Mouse (Mus musculus): ENCODE measurements around the gene Ddb2. TPM values are rescaled to one million over a fixed set of nuclear protein-coding genes. Genes with fewer than 3 reads are reported as not detected.

Ddb2 gene
- total and polyA plus RNA-seq, 2 experiments from 2014 or later: 4.7 to 6.0 TPM

- no peaks in the 10 kb centered on the region for H3K9me3 ChIP-seq (replicated peaks; ENCODE audit: control insufficient read depth, low read length)
- WGBS: 40% methylated on average over 6 of the region's 6 CpGs
- H3K27me3 ChIP-seq (ENCODE audit: control insufficient read depth, insufficient read depth, low read length): no peaks in the 10 kb centered on the region
- H3K4me3 ChIP-seq (ENCODE audit: low read depth, low read length): no peak overlapping the region
- H3K9ac ChIP-seq (replicated peaks; ENCODE audit: low read depth, low read length): no peak overlapping the region
- peaks cover 17% of the 10 kb centered on the region; the same call in 1 of the 2 replicates for H3K36me3 ChIP-seq (replicated peaks; ENCODE audit: control insufficient read depth, insufficient read depth, low read length)
- ATAC-seq (ENCODE audit: insufficient read depth, low read depth): no peak
- no peaks in the 10 kb centered on the region for H3K4me1 ChIP-seq (ENCODE audit: control insufficient read depth, insufficient read depth)
- TF ChIP-seq CTCF (IDR thresholded peaks at IDR 0.05; ENCODE audit: low read depth) (no peak), EP300 (IDR thresholded peaks at IDR 0.05; ENCODE audit: low read depth) (no peak)
- DNase-seq (ENCODE audit: low spot score): no peak
- H3K27ac ChIP-seq (ENCODE audit: low read depth): no peak overlapping the region
- H3K4me2 ChIP-seq (ENCODE audit: low read depth, low read length): no peak overlapping the region
Measured at GRCm38 (mm10) chr2:91176234-91176633, 60.5 kb downstream of the Ddb2 start.

- 41% methylated on average over 4 of the region's 4 CpGs for WGBS
- ATAC-seq (ENCODE audit: insufficient read depth, low read depth): no peak
Measured at GRCm38 (mm10) chr2:91175490-91175889, 61.3 kb downstream of the Ddb2 start.

GRCm38 (mm10) chr2:91169587-91170322, 67.0 kb downstream of the Ddb2 start:
- no peak for TF ChIP-seq EP300 (IDR thresholded peaks at IDR 0.05; ENCODE audit: low read depth)
- no peak for TF ChIP-seq CTCF (IDR thresholded peaks at IDR 0.05; ENCODE audit: low read depth)
- Histone ChIP-seq H3K4me1 (ENCODE audit: control insufficient read depth, insufficient read depth) (no peaks in the 10 kb centered on the region), H3K36me3 (replicated peaks; ENCODE audit: control insufficient read depth, insufficient read depth, low read length) (peaks cover 8% of the 10 kb centered on the region; the same call in 1 of the 2 replicates), H3K27me3 (ENCODE audit: control insufficient read depth, insufficient read depth, low read length) (no peaks in the 10 kb centered on the region), H3K27ac (ENCODE audit: low read depth) (no peak overlapping the region), H3K4me2 (ENCODE audit: low read depth, low read length) (no peak overlapping the region), H3K9me3 (replicated peaks; ENCODE audit: control insufficient read depth, low read length) (no peaks in the 10 kb centered on the region), H3K4me3 (ENCODE audit: low read depth, low read length) (no peak overlapping the region), H3K9ac (replicated peaks; ENCODE audit: low read depth, low read length) (no peak overlapping the region)
- 67% methylated on average over 25 of the region's 25 CpGs for WGBS
- DNase-seq (ENCODE audit: low spot score) (no peak), ATAC-seq (ENCODE audit: insufficient read depth, low read depth) (no peak)

More at GRCm38 (mm10) chr2:91175490-91175889, 61.3 kb downstream of the Ddb2 start:
- no peak overlapping the region for H3K4me3 ChIP-seq (ENCODE audit: low read depth, low read length)
- no peaks in the 10 kb centered on the region for H3K9me3 ChIP-seq (replicated peaks; ENCODE audit: control insufficient read depth, low read length)
- H3K27me3 ChIP-seq (ENCODE audit: control insufficient read depth, insufficient read depth, low read length): no peaks in the 10 kb centered on the region
- H3K36me3 ChIP-seq (replicated peaks; ENCODE audit: control insufficient read depth, insufficient read depth, low read length): peaks cover 17% of the 10 kb centered on the region; the same call in 1 of the 2 replicates
- TF ChIP-seq CTCF (IDR thresholded peaks at IDR 0.05; ENCODE audit: low read depth) (no peak), EP300 (IDR thresholded peaks at IDR 0.05; ENCODE audit: low read depth) (no peak)
- no peak overlapping the region for H3K9ac ChIP-seq (replicated peaks; ENCODE audit: low read depth, low read length)
- H3K4me1 ChIP-seq (ENCODE audit: control insufficient read depth, insufficient read depth): no peaks in the 10 kb centered on the region
- H3K27ac ChIP-seq (ENCODE audit: low read depth): no peak overlapping the region
- H3K4me2 ChIP-seq (ENCODE audit: low read depth, low read length): no peak overlapping the region
- no peak for DNase-seq (ENCODE audit: low spot score)

- WGBS: 72% methylated on average over 3 of the region's 4 CpGs
- Histone ChIP-seq H3K27ac (ENCODE audit: low read depth) (no peak overlapping the region), H3K27me3 (ENCODE audit: control insufficient read depth, insufficient read depth, low read length) (no peaks in the 10 kb centered on the region), H3K4me3 (ENCODE audit: low read depth, low read length) (no peak overlapping the region), H3K4me1 (ENCODE audit: control insufficient read depth, insufficient read depth) (no peaks in the 10 kb centered on the region), H3K9me3 (replicated peaks; ENCODE audit: control insufficient read depth, low read length) (no peaks in the 10 kb centered on the region), H3K9ac (replicated peaks; ENCODE audit: low read depth, low read length) (no peak overlapping the region), H3K36me3 (replicated peaks; ENCODE audit: control insufficient read depth, insufficient read depth, low read length) (peaks cover 8% of the 10 kb centered on the region), H3K4me2 (ENCODE audit: low read depth, low read length) (no peak overlapping the region)
- DNase-seq (ENCODE audit: low spot score) (no peak), ATAC-seq (ENCODE audit: insufficient read depth, low read depth) (no peak)
- TF ChIP-seq CTCF (IDR thresholded peaks at IDR 0.05; ENCODE audit: low read depth) (no peak), EP300 (IDR thresholded peaks at IDR 0.05; ENCODE audit: low read depth) (no peak)
Measured at GRCm38 (mm10) chr2:91167629-91168028, 69.2 kb downstream of the Ddb2 start.

GRCm38 (mm10) chr2:91164991-91165390, 71.8 kb downstream of the Ddb2 start:
- Histone ChIP-seq H3K27ac (ENCODE audit: low read depth) (no peak overlapping the region), H3K27me3 (ENCODE audit: control insufficient read depth, insufficient read depth, low read length) (no peaks in the 10 kb centered on the region), H3K4me3 (ENCODE audit: low read depth, low read length) (no peak overlapping the region), H3K9ac (replicated peaks; ENCODE audit: low read depth, low read length) (no peak overlapping the region), H3K36me3 (replicated peaks; ENCODE audit: control insufficient read depth, insufficient read depth, low read length) (peaks cover 8% of the 10 kb centered on the region), H3K9me3 (replicated peaks; ENCODE audit: control insufficient read depth, low read length) (no peaks in the 10 kb centered on the region), H3K4me2 (ENCODE audit: low read depth, low read length) (no peak overlapping the region), H3K4me1 (ENCODE audit: control insufficient read depth, insufficient read depth) (peaks cover 5% of the 10 kb centered on the region)
- ATAC-seq (ENCODE audit: insufficient read depth, low read depth): no peak
- no peak for DNase-seq (ENCODE audit: low spot score)
- WGBS: 35% methylated on average over 6 of the region's 6 CpGs
- no peak for TF ChIP-seq CTCF (IDR thresholded peaks at IDR 0.05; ENCODE audit: low read depth)

GRCm38 (mm10) chr2:91163532-91163931, 73.2 kb downstream of the Ddb2 start:
- H3K9me3 ChIP-seq (replicated peaks; ENCODE audit: control insufficient read depth, low read length): no peaks in the 10 kb centered on the region
- no peak overlapping the region for H3K4me3 ChIP-seq (ENCODE audit: low read depth, low read length)
- WGBS: 93% methylated on average over 5 of the region's 5 CpGs
- H3K4me1 ChIP-seq (ENCODE audit: control insufficient read depth, insufficient read depth): peaks cover 10% of the 10 kb centered on the region
- H3K27me3 ChIP-seq (ENCODE audit: control insufficient read depth, insufficient read depth, low read length): no peaks in the 10 kb centered on the region
- no peak overlapping the region for H3K9ac ChIP-seq (replicated peaks; ENCODE audit: low read depth, low read length)
- ATAC-seq (ENCODE audit: insufficient read depth, low read depth): no peak
- DNase-seq (ENCODE audit: low spot score): no peak
- peaks cover 8% of the 10 kb centered on the region for H3K36me3 ChIP-seq (replicated peaks; ENCODE audit: control insufficient read depth, insufficient read depth, low read length)
- no peak overlapping the region for H3K4me2 ChIP-seq (ENCODE audit: low read depth, low read length)
- TF ChIP-seq EP300 (IDR thresholded peaks at IDR 0.05; ENCODE audit: low read depth) (no peak), CTCF (IDR thresholded peaks at IDR 0.05; ENCODE audit: low read depth) (no peak)
- H3K27ac ChIP-seq (ENCODE audit: low read depth): no peak overlapping the region

Measured in heart, postnatal 0 days (tissue).